In the genomic region with DNA sequence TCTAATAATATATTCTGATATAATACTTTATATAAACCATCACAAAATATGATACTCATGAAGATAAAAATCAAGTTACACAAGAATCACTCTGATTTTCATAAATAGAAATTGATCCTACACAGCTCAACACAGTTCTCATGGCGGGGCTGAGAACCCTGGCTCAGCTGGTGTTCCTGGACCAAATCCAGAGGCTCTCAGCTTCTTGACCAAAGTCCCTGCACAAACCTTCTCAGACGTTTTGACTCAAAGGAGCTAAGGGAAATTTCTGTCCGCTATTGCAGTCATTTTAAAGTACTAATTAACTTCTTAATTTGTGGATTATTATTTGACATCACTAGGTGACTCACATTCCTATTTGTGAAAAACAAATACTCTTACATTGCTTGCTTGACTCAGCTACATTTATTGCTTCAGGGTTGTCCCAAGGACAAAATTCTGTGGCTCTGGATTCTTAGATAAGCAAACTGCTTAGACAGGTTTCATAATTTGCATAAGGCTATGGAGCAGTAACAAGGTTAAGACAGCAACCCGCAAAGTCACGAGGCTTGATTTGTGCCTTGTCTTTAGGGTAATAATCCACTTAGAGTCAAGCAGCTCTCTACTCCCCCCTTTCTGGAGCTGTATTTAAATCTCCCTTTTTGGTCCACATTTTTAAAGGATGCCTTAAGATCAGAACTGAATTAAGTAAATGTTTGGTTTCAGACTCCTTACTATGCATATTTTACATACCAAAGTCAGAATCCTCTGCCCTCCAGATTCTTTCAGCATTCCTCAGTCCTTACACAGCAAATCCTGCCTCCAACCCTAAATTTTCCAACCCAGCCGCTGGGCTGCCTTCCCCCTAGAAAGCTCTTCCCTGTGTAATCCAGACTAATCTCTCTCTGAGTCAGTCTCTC, we compare ENCODE assay signal across 9 mouse cellular contexts. TPM values are rescaled to one million over a fixed set of nuclear protein-coding genes. Genes with fewer than 3 reads are reported as not detected.
DNase-seq lines count a peak whose midpoint lies in the region; ATAC-seq and TF ChIP-seq lines count a peak whose summit lies in the region.
"Had no signal": no experiment of that assay in that cellular context is flagged by ENCODE, and none has a peak within 500 bp of the region (broad histone marks: within the 10 kb centered on the region; RNA-seq: fewer than 3 reads in every experiment).

No protein-coding gene starts in this region.

- H3K4me2 ChIP-seq in midbrain, embryonic 11.5 days, result no peak overlapping the region
- no peak overlapping the region for H3K4me2 ChIP-seq in midbrain, embryonic 16.5 days (ENCODE audit: low read length)
- H3K4me2 ChIP-seq in kidney, embryonic 15.5 days, result no peak overlapping the region

- peak; percentile 74 for ATAC-seq in midbrain, embryonic 11.5 days (ENCODE audit: low FRiP score)
- no peak for ATAC-seq in midbrain, embryonic 16.5 days
- ATAC-seq in kidney, embryonic 15.5 days (replicated peaks; ENCODE audit: low FRiP score), result peak; percentile 80
- no peak for ATAC-seq in CD4-positive, CD25-positive, alpha-beta regulatory T cell, adult 4 months

- H3K4me3 ChIP-seq in midbrain, embryonic 11.5 days (ENCODE audit: low read depth, low read length), result no peak overlapping the region
- no peak overlapping the region for H3K4me3 ChIP-seq in midbrain, embryonic 16.5 days (ENCODE audit: low read depth, low read length)
- H3K4me3 ChIP-seq in kidney, embryonic 15.5 days (replicated peaks), result no peak overlapping the region

- H3K27ac ChIP-seq in midbrain, embryonic 11.5 days (ENCODE audit: low read depth, low read length), result no peak overlapping the region
- no peak overlapping the region for H3K27ac ChIP-seq in midbrain, embryonic 16.5 days (ENCODE audit: low read length)
- no peak overlapping the region for H3K27ac ChIP-seq in kidney, embryonic 15.5 days

- H3K9me3 ChIP-seq in midbrain, embryonic 11.5 days (ENCODE audit: control insufficient read depth, low read length), result no peaks in the 10 kb centered on the region
- 0 out of 2 replicates have a peak, but pooled peaks cover 2% of the 10 kb centered on the region for H3K9me3 ChIP-seq in midbrain, embryonic 16.5 days (replicated peaks; ENCODE audit: control insufficient read depth, low read length, poor library complexity, severe bottlenecking)
- H3K9me3 ChIP-seq in kidney, embryonic 15.5 days (replicated peaks), result no peaks in the 10 kb centered on the region

- TF ChIP-seq POLR2A in brain, embryonic 14.5 days (IDR thresholded peaks at IDR 0.05; ENCODE audit: borderline replicate concordance, extremely low read depth, insufficient read depth, insufficient read length, poor library complexity, severe bottlenecking), result no peak

- 32% methylated on average over 6 of the region's 6 CpGs for WGBS in midbrain, embryonic 11.5 days
- WGBS in midbrain, embryonic 16.5 days, result 26% methylated on average over 6 of the region's 6 CpGs
- 26% methylated on average over 6 of the region's 6 CpGs for WGBS in kidney, embryonic 15.5 days

- H3K27me3 ChIP-seq in midbrain, embryonic 11.5 days (ENCODE audit: control insufficient read depth, insufficient read depth, low read length), result no peaks in the 10 kb centered on the region
- no peaks in the 10 kb centered on the region for H3K27me3 ChIP-seq in midbrain, embryonic 16.5 days (ENCODE audit: control insufficient read depth, insufficient read depth, low read depth, low read length)
- no peaks in the 10 kb centered on the region for H3K27me3 ChIP-seq in kidney, embryonic 15.5 days

- H3K4me1 ChIP-seq in midbrain, embryonic 11.5 days (ENCODE audit: control insufficient read depth, insufficient read depth, low read length), result no peaks in the 10 kb centered on the region
- H3K4me1 ChIP-seq in midbrain, embryonic 16.5 days (ENCODE audit: control insufficient read depth, insufficient read depth, low read length), result no peaks in the 10 kb centered on the region
- no peaks in the 10 kb centered on the region for H3K4me1 ChIP-seq in kidney, embryonic 15.5 days

- intact Hi-C loops in left cerebral cortex, postnatal 14 days (cut with DNase I), result no loop called here

- no peaks in the 10 kb centered on the region for H3K36me3 ChIP-seq in midbrain, embryonic 11.5 days (ENCODE audit: control insufficient read depth, insufficient read depth, low read length)
- H3K36me3 ChIP-seq in midbrain, embryonic 16.5 days (ENCODE audit: control insufficient read depth, insufficient read depth, low read length), result no peaks in the 10 kb centered on the region
- no peaks in the 10 kb centered on the region for H3K36me3 ChIP-seq in kidney, embryonic 15.5 days

- no peak overlapping the region for H3K9ac ChIP-seq in midbrain, embryonic 11.5 days (ENCODE audit: low read length)
- no peak overlapping the region for H3K9ac ChIP-seq in midbrain, embryonic 16.5 days (ENCODE audit: low read depth, low read length)
- no peak overlapping the region for H3K9ac ChIP-seq in kidney, embryonic 15.5 days

- no peak for TF ChIP-seq CTCF in brain, embryonic 14.5 days (IDR thresholded peaks at IDR 0.05; ENCODE audit: borderline replicate concordance, extremely low read depth, insufficient read depth, insufficient read length)

- DNase-seq in midbrain, embryonic 11.5 days (ENCODE audit: low spot score, missing footprints), result no peak
- peak; percentile 20 for DNase-seq in brain, embryonic 14.5 days (ENCODE audit: low read depth)
- DNase-seq in retina, postnatal 1 day, result peak; percentile 49
- no peak for DNase-seq in right cerebral cortex, postnatal 36 days (ENCODE audit: low spot score in 2 of 2)
- DNase-seq in left cerebral cortex, postnatal 14 days (ENCODE audit: low spot score in 2 of 2), result no peak
- DNase-seq: thymus, postnatal 36 days had no signal

RNA-seq across cellular contexts. Expression of a gene that starts 45.8 kb away (rescaled TPM):
- 294 TPM in 2 replicates for polyA plus RNA-seq in midbrain, embryonic 11.5 days (2014; fragmentation: Nextera tagmentation; extraction: Ambion mirVana)
- 392 and 429 TPM in 2 replicates for polyA plus RNA-seq in midbrain, embryonic 16.5 days (2015; fragmentation: Nextera tagmentation; extraction: Ambion mirVana)
- 140 and 195 TPM in 2 replicates for polyA plus RNA-seq in brain, embryonic 14.5 days (2012; rRNA removed)
- 211 and 216 TPM in 2 replicates for polyA plus RNA-seq in kidney, embryonic 15.5 days (2015; fragmentation: Nextera tagmentation; extraction: Ambion mirVana)
- 100 to 1,000 TPM; 281 to 285 TPM for total RNA-seq in left cerebral cortex, postnatal 14 days (2021)
- polyA plus RNA-seq in CD4-positive, CD25-positive, alpha-beta regulatory T cell, adult 4 months (2017; shearing (Covaris generic)), result 10 to 100 TPM; 28.7 to 43.5 TPM

Comparison
In these comparisons a context has a peak if more than half of its experiments do, and no peak if none do; other contexts are left out.
1. ATAC-seq: peak in midbrain, embryonic 11.5 days (single experiment) and kidney, embryonic 15.5 days (single experiment); none in midbrain, embryonic 16.5 days (single experiment) and CD4-positive, CD25-positive, alpha-beta regulatory T cell, adult 4 months (single experiment).
2. DNase-seq: peak in brain, embryonic 14.5 days (single experiment) and retina, postnatal 1 day (single experiment); none in midbrain, embryonic 11.5 days (single experiment), right cerebral cortex, postnatal 36 days (0 of 2) and left cerebral cortex, postnatal 14 days (0 of 2).